Mouse (Mus musculus): Measurements from ENCODE around the gene D630045J12Rik. TPM values are rescaled to one million over a fixed set of nuclear protein-coding genes. Genes with fewer than 3 reads are reported as not detected.

D630045J12Rik gene
- polyA plus RNA-seq, 1 experiment: 0.24 TPM

GRCm38 (mm10) chr6:38083204-38083603 lies 170.6 kb downstream of the D630045J12Rik start:
- Histone ChIP-seq H3K27ac (replicated peaks; ENCODE audit: low read depth, low read length) (no peak overlapping the region), H3K4me1 (ENCODE audit: control insufficient read depth, insufficient read depth, insufficient read length, low read length) (no peaks in the 10 kb centered on the region), H3K4me3 (ENCODE audit: insufficient read depth, low read depth, low read length) (no peak overlapping the region)

- Histone ChIP-seq H3K4me3 (ENCODE audit: insufficient read depth, low read depth, low read length) (no peak overlapping the region), H3K27ac (replicated peaks; ENCODE audit: low read depth, low read length) (no peak overlapping the region), H3K4me1 (ENCODE audit: control insufficient read depth, insufficient read depth, insufficient read length, low read length) (no peaks in the 10 kb centered on the region)
Measured at GRCm38 (mm10) chr6:38081727-38082341, 172.0 kb downstream of the D630045J12Rik start.

- H3K4me1 ChIP-seq (ENCODE audit: control insufficient read depth, insufficient read depth, insufficient read length, low read length): no peaks in the 10 kb centered on the region
- no peak overlapping the region for H3K4me3 ChIP-seq (ENCODE audit: insufficient read depth, low read depth, low read length)
- H3K27ac ChIP-seq (replicated peaks; ENCODE audit: low read depth, low read length): no peak overlapping the region
Measured at GRCm38 (mm10) chr6:38080364-38080763, 173.4 kb downstream of the D630045J12Rik start.

- no peaks in the 10 kb centered on the region for H3K4me1 ChIP-seq (ENCODE audit: control insufficient read depth, insufficient read depth, insufficient read length, low read length)
- H3K27ac ChIP-seq (replicated peaks; ENCODE audit: low read depth, low read length): no peak overlapping the region
- H3K4me3 ChIP-seq (ENCODE audit: insufficient read depth, low read depth, low read length): no peak overlapping the region
Measured at GRCm38 (mm10) chr6:38073592-38073991, 180.2 kb downstream of the D630045J12Rik start.

Other genes starting within 250 kb of the D630045J12Rik start
- gene Svopl, start 207.0 kb downstream of the D630045J12Rik start, polyA plus RNA-seq (2012; ENCODE audit: insufficient read depth, insufficient read length, missing spikeins): 1.4 and 5.2 TPM in 2 replicates
- not detected in 2 replicates for gene Tmem213, start 144.8 kb downstream of the D630045J12Rik start, polyA plus RNA-seq (2012; ENCODE audit: insufficient read depth, insufficient read length, missing spikeins)
- gene Atp6v0a4, start 129.4 kb downstream of the D630045J12Rik start, polyA plus RNA-seq (2012; ENCODE audit: insufficient read depth, insufficient read length, missing spikeins): not detected in 2 replicates
- gene Zc3hav1l, start 45.2 kb upstream of the D630045J12Rik start, polyA plus RNA-seq (2012; ENCODE audit: insufficient read depth, insufficient read length, missing spikeins): 0.28 and 0.63 TPM in 2 replicates
- gene Zc3hav1, start 100.6 kb upstream of the D630045J12Rik start, polyA plus RNA-seq (2012; ENCODE audit: insufficient read depth, insufficient read length, missing spikeins): 10.5 and 10.6 TPM in 2 replicates
- gene Ttc26, start 127.5 kb upstream of the D630045J12Rik start, polyA plus RNA-seq (2012; ENCODE audit: insufficient read depth, insufficient read length, missing spikeins): 1.7 and 2.9 TPM in 2 replicates
- gene Ubn2, start 179.9 kb upstream of the D630045J12Rik start, polyA plus RNA-seq (2012; ENCODE audit: insufficient read depth, insufficient read length, missing spikeins): 3.9 and 6.8 TPM in 2 replicates

All from brown adipose tissue, adult 24 weeks (tissue).